Mouse (Mus musculus) small intestine, adult 2 months (tissue): ENCODE results near the gene Gorab.

Experiments
- CTCF ChIP-seq: fragments of 200-500 bp; IDR thresholded peaks from 2 replicates; pipeline ENCODE4 v1.5.1; 2012; ENCODE audit warnings: low read depth, mild to moderate bottlenecking, control low read depth, inconsistent platforms, low read length, moderate library complexity, mixed read lengths; ENCODE audit not compliant: insufficient replicate concordance, insufficient read length; ENCODE audit errors: extremely low read depth
- POLR2A ChIP-seq: fragments of 200-500 bp; IDR thresholded peaks from 2 replicates; pipeline ENCODE4 v1.6.1; 2012; ENCODE audit warnings: low read depth, mild to moderate bottlenecking, control low read depth, inconsistent platforms, low read length, moderate library complexity

GRCm38 (mm10) chr1:163443832-163444231, 40.4 kb upstream of the Gorab start:
- TF ChIP-seq CTCF (no peak), POLR2A (no peak)
